Mouse (Mus musculus): ENCODE results near the gene Sec23a.

GRCm38 (mm10) chr12:58985766-58986165 is 26.1 kb downstream of the Sec23a start:
- no peak for TF ChIP-seq EP300 (IDR thresholded peaks at IDR 0.05; ENCODE audit: low read depth)
- TF ChIP-seq CTCF (IDR thresholded peaks at IDR 0.05; ENCODE audit: low read depth) = no peak
